Mouse (Mus musculus) lung, embryonic 14.5 days (tissue): Measurements from ENCODE around the gene Myocos. TPM values are rescaled to one million over a fixed set of nuclear protein-coding genes. Genes with fewer than 3 reads are reported as not detected.
"Not testable (repeated sequence)": the region's sequence is repeated elsewhere in the genome, so short reads cannot be mapped to it uniquely, and the experiment has no call there.

ENCODE experiments used
- ATAC-seq: fragments of 200-750 bp; cut with Nextera tagmentation; 2 replicates; pipeline ENCODE4 v1.8.0; 2017; ENCODE audit warnings: mild to moderate bottlenecking, moderate TSS enrichment, moderate library complexity; ENCODE audit not compliant: insufficient read depth
- DNase-seq: peaks from one replicate; pipeline ENCODE4 v3.0.0-alpha.2; 2015
- H3K27ac ChIP-seq: fragments of 300-500 bp; sonication (generic); 2 replicates; pipeline ENCODE4 v1.5.1; 2014; ENCODE audit warnings: low read depth, mild to moderate bottlenecking, moderate library complexity
- H3K27me3 ChIP-seq: fragments of 300-500 bp; sonication (generic); 2 replicates; pipeline ENCODE4 v1.6.1; 2014; ENCODE audit warnings: low read length, control low read depth; ENCODE audit not compliant: insufficient read depth
- H3K36me3 ChIP-seq: fragments of 300-500 bp; sonication (generic); 2 replicates; pipeline ENCODE4 v1.6.1; 2014; ENCODE audit warnings: control low read depth; ENCODE audit not compliant: insufficient read depth
- H3K4me1 ChIP-seq: fragments of 300-500 bp; sonication (generic); 2 replicates; pipeline ENCODE4 v1.6.1; 2014; ENCODE audit warnings: antibody characterized with exemption, control low read depth; ENCODE audit not compliant: insufficient read depth
- H3K4me2 ChIP-seq: fragments of 300-500 bp; sonication (generic); 2 replicates; pipeline ENCODE4 v1.6.1; 2014; ENCODE audit warnings: mild to moderate bottlenecking
- H3K4me3 ChIP-seq: fragments of 300-500 bp; sonication (generic); 2 replicates; pipeline ENCODE4 v1.5.1; 2014; ENCODE audit warnings: low read depth, low read length
- H3K9ac ChIP-seq: fragments of 300-500 bp; sonication (generic); 2 replicates; pipeline ENCODE4 v1.6.1; 2014
- H3K9me3 ChIP-seq: fragments of 300-500 bp; sonication (generic); 2 replicates; pipeline ENCODE4 v1.6.1; 2016; ENCODE audit warnings: low read depth, low read length, control low read depth
- CTCF ChIP-seq: IDR thresholded peaks from 2 replicates; pipeline ENCODE4 v1.5.1; 2016; ENCODE audit warnings: antibody characterized with exemption, low read depth
- WGBS: fragments of 180-500 bp; shearing (Covaris S2); extraction: QIAGEN DNeasy Blood & Tissue Kit; methylation state at CpG from one replicate; pipeline ENCODE4 v1.1.7; 2014; 5-methylcytosine and 5-hydroxymethylcytosine counted together
- polyA plus RNA-seq: library from polyadenylated mRNA; unstranded; fragments of >200 nt; fragmentation: Nextera tagmentation; extraction: Ambion mirVana; gene quantifications from 2 replicates; pipeline ENCODE4 v1.2.1, GENCODE M21; 2014

The Myocos gene
- polyA plus RNA-seq, 1 experiment from 2014 or later = not detected

GRCm38 (mm10) chr1:162636516-162636915, 21.5 kb downstream of the Myocos start:
- Histone ChIP-seq H3K9me3 (no peaks in the 10 kb centered on the region), H3K36me3 (no peaks in the 10 kb centered on the region), H3K4me2 (no peak overlapping the region), H3K9ac (no peak overlapping the region), H3K27ac (no peak overlapping the region), H3K27me3 (no peaks in the 10 kb centered on the region), H3K4me3 (no peak overlapping the region), H3K4me1 (no peaks in the 10 kb centered on the region)
- no peak for TF ChIP-seq CTCF
- WGBS = 60% methylated on average over 3 of the region's 3 CpGs
- ATAC-seq = no peak
- DNase-seq = no peak

GRCm38 (mm10) chr1:162635291-162635931, 22.6 kb downstream of the Myocos start:
- WGBS = 23% methylated on average over 1 of the region's 1 CpGs
- H3K27ac ChIP-seq, H3K36me3 ChIP-seq, ATAC-seq, H3K9ac ChIP-seq, H3K4me3 ChIP-seq, H3K27me3 ChIP-seq, H3K9me3 ChIP-seq, H3K4me1 ChIP-seq, DNase-seq, H3K4me2 ChIP-seq: not testable (repeated sequence)

- H3K36me3 ChIP-seq, H3K9me3 ChIP-seq, H3K4me2 ChIP-seq, H3K9ac ChIP-seq, H3K27ac ChIP-seq, ATAC-seq, H3K27me3 ChIP-seq, DNase-seq, H3K4me1 ChIP-seq, H3K4me3 ChIP-seq: not testable (repeated sequence)
- WGBS = 93% methylated on average over 15 of the region's 15 CpGs
Observed at GRCm38 (mm10) chr1:162628326-162628725, 29.7 kb downstream of the Myocos start.

GRCm38 (mm10) chr1:162627821-162628220, 30.2 kb downstream of the Myocos start:
- H3K4me2 ChIP-seq, H3K9ac ChIP-seq, ATAC-seq, H3K4me3 ChIP-seq, H3K36me3 ChIP-seq, H3K4me1 ChIP-seq, H3K27ac ChIP-seq, H3K27me3 ChIP-seq, H3K9me3 ChIP-seq: not testable (repeated sequence)
- 77% methylated on average over 4 of the region's 4 CpGs for WGBS
- peak; percentile 19 for DNase-seq

- TF ChIP-seq CTCF = 0 out of 2 replicates have a peak, but pooled peaks have one; percentile 14
- Histone ChIP-seq H3K36me3 (no peaks in the 10 kb centered on the region), H3K9me3 (no peaks in the 10 kb centered on the region), H3K4me3 (no peak overlapping the region), H3K9ac (no peak overlapping the region), H3K4me1 (no peaks in the 10 kb centered on the region), H3K27me3 (no peaks in the 10 kb centered on the region), H3K27ac (no peak overlapping the region), H3K4me2 (no peak overlapping the region)
- DNase-seq (peak; percentile 54), ATAC-seq (no peak)
- 33% methylated on average over 7 of the region's 7 CpGs for WGBS
Observed at GRCm38 (mm10) chr1:162625229-162625628, 32.8 kb downstream of the Myocos start.

- no peak overlapping the region for H3K27ac ChIP-seq
Observed at GRCm38 (mm10) chr1:162623895-162624294, 34.1 kb downstream of the Myocos start.

GRCm38 (mm10) chr1:162620487-162620886, 37.5 kb downstream of the Myocos start:
- H3K27me3 ChIP-seq = no peaks in the 10 kb centered on the region
- H3K4me2 ChIP-seq = no peak overlapping the region
- no peaks in the 10 kb centered on the region for H3K36me3 ChIP-seq
- peak; percentile 14 for DNase-seq
- WGBS = 68% methylated on average over 4 of the region's 4 CpGs
- no peak overlapping the region for H3K27ac ChIP-seq
- no peaks in the 10 kb centered on the region for H3K9me3 ChIP-seq
- no peaks in the 10 kb centered on the region for H3K4me1 ChIP-seq
- H3K9ac ChIP-seq = no peak overlapping the region
- TF ChIP-seq CTCF = peak; percentile 54
- no peak overlapping the region for H3K4me3 ChIP-seq
- ATAC-seq = no peak

More at GRCm38 (mm10) chr1:162623895-162624294, 34.1 kb downstream of the Myocos start:
- no peaks in the 10 kb centered on the region for H3K36me3 ChIP-seq
- no peak overlapping the region for H3K9ac ChIP-seq
- 24% methylated on average over 4 of the region's 4 CpGs for WGBS
- H3K4me1 ChIP-seq = no peaks in the 10 kb centered on the region
- TF ChIP-seq CTCF = no peak
- no peak overlapping the region for H3K4me2 ChIP-seq
- H3K27me3 ChIP-seq = no peaks in the 10 kb centered on the region
- DNase-seq (no peak), ATAC-seq (no peak)
- no peaks in the 10 kb centered on the region for H3K9me3 ChIP-seq
- no peak overlapping the region for H3K4me3 ChIP-seq

- DNase-seq = no peak
- Histone ChIP-seq H3K4me2 (no peak overlapping the region), H3K4me3 (no peak overlapping the region), H3K27ac (no peak overlapping the region), H3K27me3 (no peaks in the 10 kb centered on the region), H3K9ac (no peak overlapping the region), H3K36me3 (no peaks in the 10 kb centered on the region), H3K9me3 (no peaks in the 10 kb centered on the region), H3K4me1 (no peaks in the 10 kb centered on the region)
- TF ChIP-seq CTCF = no peak
- ATAC-seq = no peak
- WGBS = 88% methylated on average over 1 of the region's 1 CpGs
Observed at GRCm38 (mm10) chr1:162615511-162615910, 42.5 kb downstream of the Myocos start.
